Mouse (Mus musculus) cortical plate, adult 2 months (tissue): ENCODE measurements around the gene Hist1h3b.

Experiments used
- CTCF ChIP-seq: fragments of 200-500 bp; IDR thresholded peaks from 2 replicates; pipeline ENCODE4 v1.5.1; 2011; ENCODE audit warnings: mild to moderate bottlenecking, control low read depth, low read length; ENCODE audit not compliant: insufficient read depth; ENCODE audit errors: extremely low read depth
- POLR2A ChIP-seq: fragments of 200-500 bp; IDR thresholded peaks from 2 replicates; pipeline ENCODE4 v1.6.1; 2011; ENCODE audit warnings: mild to moderate bottlenecking, low read length, control low read depth; ENCODE audit not compliant: insufficient read depth; ENCODE audit errors: extremely low read depth

- TF ChIP-seq POLR2A (no peak), CTCF (no peak)
Observed at GRCm38 (mm10) chr13:23708041-23708440, 44.0 kb upstream of the Hist1h3b start.
